Mouse (Mus musculus) cerebellum, adult 2 months (tissue): ENCODE data around the gene Pth1r.

Experiments
- CTCF ChIP-seq: fragments of 200-500 bp; IDR thresholded peaks from 2 replicates; pipeline ENCODE4 v1.5.1; 2011; ENCODE audit warnings: low read depth, mild to moderate bottlenecking, control low read depth, low read length, moderate library complexity, borderline replicate concordance; ENCODE audit not compliant: insufficient read depth
- POLR2A ChIP-seq: fragments of 200-500 bp; IDR thresholded peaks from 2 replicates; pipeline ENCODE4 v1.6.1; 2011; ENCODE audit warnings: low read length, control low read depth, borderline replicate concordance; ENCODE audit not compliant: insufficient read depth

GRCm38 (mm10) chr9:110711532-110711931, 35.4 kb downstream of the Pth1r start:
- TF ChIP-seq POLR2A (no peak), CTCF (no peak)
